Mouse (Mus musculus) B cell, adult 62 days (primary cell): ENCODE measurements around the gene Mtmr2. TPM values are rescaled to one million over a fixed set of nuclear protein-coding genes. Genes with fewer than 3 reads are reported as not detected.

Source experiments
- total RNA-seq: library from RNA; stranded (reverse); gene quantifications from 4 replicates; pipeline ENCODE4 v1.2.4, GENCODE M21; 2023

Mtmr2 gene
- 59.2 to 66.0 TPM (median 61.8 TPM) in 4 replicates for total RNA-seq

GRCm38 (mm10) chr9:13748404-13748797, at the start of gene Mtmr2:
Gene Mtmr2 (plus strand): TSS chr9:13748410.

GRCm38 (mm10) chr9:13826832-13827405, 78.7 kb downstream of the Mtmr2 start, which contains the start of gene Cep57:
Gene Cep57 (minus strand): TSS chr9:13827107.

GRCm38 (mm10) chr9:13827406-13828086, 79.3 kb downstream of the Mtmr2 start, which contains the start of gene Fam76b:
Gene Fam76b (plus strand): TSS chr9:13827716.

Other genes starting within 250 kb of the Mtmr2 start
- 69.4 to 83.1 TPM (median 79.8 TPM) in 4 replicates for gene Cep57, start 78.7 kb downstream of the Mtmr2 start, total RNA-seq
- gene Fam76b, start 79.3 kb downstream of the Mtmr2 start, total RNA-seq = 80.4 to 85.4 TPM (median 84.4 TPM) in 4 replicates